Mouse (Mus musculus): ENCODE results near the gene Pidd1.

The Pidd1 gene

GRCm38 (mm10) chr7:141443828-141444237 lies at the start of gene Pidd1:
TSS of gene Pidd1 (minus strand) at chr7:141444025.
- DNase-seq: no peak

GRCm38 (mm10) chr7:141492738-141493137 lies 48.9 kb upstream of the Pidd1 start:
- DNase-seq: peak; percentile 61

- DNase-seq: peak; percentile 21
These were observed 47.3 kb upstream of the Pidd1 start for GRCm38 (mm10) chr7:141491151-141491550.

GRCm38 (mm10) chr7:141487141-141487540 lies 43.3 kb upstream of the Pidd1 start:
- DNase-seq: no peak

GRCm38 (mm10) chr7:141486239-141486638 lies 42.4 kb upstream of the Pidd1 start:
- no peak for DNase-seq

GRCm38 (mm10) chr7:141485606-141486005 lies 41.8 kb upstream of the Pidd1 start:
- peak; percentile 96 for DNase-seq

- DNase-seq: peak; percentile 63
These were observed 41.4 kb upstream of the Pidd1 start for GRCm38 (mm10) chr7:141485186-141485585.

GRCm38 (mm10) chr7:141484186-141485120 lies 40.6 kb upstream of the Pidd1 start:
- no peak for DNase-seq

GRCm38 (mm10) chr7:141483114-141483653 lies 39.4 kb upstream of the Pidd1 start:
- DNase-seq: no peak

- no peak for DNase-seq
These were observed 38.8 kb upstream of the Pidd1 start for GRCm38 (mm10) chr7:141482531-141483024.

- peak; percentile 76 for DNase-seq
These were observed 37.9 kb upstream of the Pidd1 start for GRCm38 (mm10) chr7:141481498-141482401.

- DNase-seq: peak; percentile 87
These were observed 37.1 kb upstream of the Pidd1 start for GRCm38 (mm10) chr7:141480842-141481497.

GRCm38 (mm10) chr7:141478270-141478748 lies 34.5 kb upstream of the Pidd1 start:
- DNase-seq: no peak

- DNase-seq: no peak
These were observed 33.9 kb upstream of the Pidd1 start for GRCm38 (mm10) chr7:141477578-141478269.

GRCm38 (mm10) chr7:141476981-141477370 lies 33.2 kb upstream of the Pidd1 start:
- DNase-seq: no peak

- no peak for DNase-seq
These were observed 32.6 kb upstream of the Pidd1 start for GRCm38 (mm10) chr7:141476226-141476980.

GRCm38 (mm10) chr7:141475805-141476158 lies 32.0 kb upstream of the Pidd1 start:
- no peak for DNase-seq

GRCm38 (mm10) chr7:141475011-141475804 lies 31.4 kb upstream of the Pidd1 start, which contains the start of the genes Polr2l and Tspan4:
TSS of gene Polr2l (minus strand) at chr7:141475132.
TSS of gene Tspan4 (plus strand) at chr7:141475240.
- peak; percentile 89 for DNase-seq

- DNase-seq: no peak
These were observed 30.3 kb upstream of the Pidd1 start for GRCm38 (mm10) chr7:141474160-141474559.

GRCm38 (mm10) chr7:141472763-141473162 lies 28.9 kb upstream of the Pidd1 start:
- DNase-seq: no peak
